Comparison of ENCODE assay signal across 13 mouse cellular contexts in the genomic region with DNA sequence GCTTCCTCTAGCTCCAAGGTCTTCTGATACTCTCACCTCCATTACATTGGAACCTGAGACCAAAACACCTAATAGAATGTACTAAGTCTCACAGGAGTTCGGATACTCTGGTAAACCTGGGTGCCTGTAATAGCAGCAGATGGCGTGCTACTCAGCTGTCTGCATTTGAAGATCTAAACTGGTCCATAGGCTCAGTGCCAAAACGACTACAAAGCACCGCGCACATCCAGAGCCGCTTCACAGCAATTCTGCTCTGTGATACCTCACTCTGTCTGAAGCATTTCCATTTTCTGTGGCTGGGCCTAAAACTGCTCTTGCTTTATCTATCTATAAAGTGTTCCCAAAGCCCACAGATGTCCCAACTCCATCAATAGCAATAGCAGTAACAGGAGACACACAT. TPM values are rescaled to one million over a fixed set of nuclear protein-coding genes. Genes with fewer than 3 reads are reported as not detected.
DNase-seq lines count a peak whose midpoint lies in the region.
"Had no signal": no experiment of that assay in that cellular context is flagged by ENCODE, and none has a peak within 500 bp of the region (broad histone marks: within the 10 kb centered on the region; RNA-seq: fewer than 3 reads in every experiment).

No protein-coding gene starts in this region.

- peak; percentile 43 to 44 for DNase-seq in cerebellum, postnatal 10 days
- no peak for DNase-seq in cerebellum, adult 9-11 months
- peak; percentile 50 to 61 for DNase-seq in left cerebral cortex, adult 18-20 months (ENCODE audit: low spot score in 2 of 2)
- no peak for DNase-seq in left cerebral cortex, adult 11 months (ENCODE audit: low spot score)
- peak; percentile 8 to 22 for DNase-seq in layer of hippocampus, postnatal 10 days (ENCODE audit: low spot score in 2 of 2)
- peak; percentile 44 for DNase-seq in right cerebral cortex, postnatal 14 days
- no peak for DNase-seq in heart, adult 11 months
- DNase-seq in ovary, postnatal 10 days (ENCODE audit: low spot score) = no peak
- DNase-seq: adrenal gland, postnatal 10 days; heart, adult 18-20 months; kidney, postnatal 10 days had no signal

RNA-seq across cellular contexts. Expression of gene Prkg2, which starts 17.4 kb away (rescaled TPM):
- total RNA-seq in left cerebral cortex, adult 18-20 months (2021) = 10 to 100 TPM; 11.9 to 15.5 TPM
- total RNA-seq in layer of hippocampus, postnatal 10 days (2021) = 1 to 10 TPM; 2.3 to 2.4 TPM
- total RNA-seq: liver, adult 2 months; megakaryocyte progenitor cell, adult 5-6 weeks had no signal

Comparison
In these comparisons a context has a peak if more than half of its experiments do, and no peak if none do; other contexts are left out.
1. DNase-seq: peak in cerebellum, postnatal 10 days (2 of 2), left cerebral cortex, adult 18-20 months (2 of 2), layer of hippocampus, postnatal 10 days (2 of 2) and right cerebral cortex, postnatal 14 days (single experiment); none in cerebellum, adult 9-11 months (single experiment), left cerebral cortex, adult 11 months (single experiment), heart, adult 11 months (single experiment) and ovary, postnatal 10 days (single experiment).